Mouse (Mus musculus): ENCODE data around the gene Cd28.

Gene Cd28

DNA sequence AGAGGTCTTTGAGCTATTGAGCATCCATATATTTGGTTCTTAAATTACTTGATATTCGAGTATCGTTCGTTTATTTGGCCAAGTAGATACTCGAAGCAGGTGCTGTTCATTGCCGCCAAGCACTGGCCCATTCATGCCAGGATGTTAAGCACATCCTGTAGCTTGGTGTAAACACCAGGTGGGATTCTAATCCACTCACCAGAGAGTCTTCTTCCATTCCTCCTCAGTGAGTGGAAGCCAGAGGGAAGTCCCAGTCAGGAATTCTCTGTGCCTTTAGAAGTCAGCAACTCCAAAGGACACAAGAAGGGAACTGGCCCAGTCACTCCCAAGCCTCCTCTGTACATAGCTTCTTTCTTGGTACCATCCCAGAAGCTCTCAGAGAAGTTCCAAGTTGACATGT, at the start of gene Cd28:
TSS of gene Cd28 (plus strand) at position 234 of the 400 bp plus-strand sequence.
- DNase-seq (ENCODE audit: low read depth): no peak

DNA sequence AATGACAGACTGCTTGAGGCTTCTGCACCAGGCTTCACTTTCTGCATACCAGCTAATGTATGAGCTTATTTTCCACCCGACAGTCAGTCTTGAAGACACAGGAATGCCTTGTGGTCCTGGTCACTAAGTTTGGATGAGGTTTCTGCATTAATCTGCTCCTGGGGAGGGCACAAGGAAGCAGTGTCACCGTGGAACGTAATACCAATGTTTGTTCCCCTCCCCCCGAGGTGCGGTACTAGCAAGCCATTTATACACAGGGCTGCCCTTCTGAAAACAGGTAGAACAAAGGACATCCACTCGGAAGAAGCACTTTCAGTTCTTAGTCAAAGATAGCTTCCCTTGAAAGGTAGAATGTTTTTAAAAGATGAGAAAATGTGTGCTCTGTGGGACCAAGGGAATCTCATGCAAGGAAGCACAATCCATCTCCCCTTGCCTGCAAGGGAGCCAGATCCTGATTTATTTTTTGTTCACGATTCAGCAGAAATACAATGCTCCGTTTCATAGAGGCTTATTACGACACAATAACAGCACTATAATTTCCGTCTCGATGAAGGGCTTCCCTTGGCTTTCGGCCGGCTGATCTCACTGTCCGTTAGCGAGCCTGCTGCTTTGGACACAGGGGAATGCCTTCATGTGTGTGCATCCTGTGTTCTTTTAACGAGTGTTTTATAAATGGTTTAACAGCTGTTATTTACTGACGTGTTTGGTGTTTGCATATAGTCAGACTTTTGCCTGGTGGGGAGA, 48.6 kb upstream of the Cd28 start:
- no peak for DNase-seq (ENCODE audit: low read depth)

GRCm38 (mm10) chr1:60669048-60669447, 47.6 kb upstream of the Cd28 start:
- no peak for DNase-seq (ENCODE audit: low read depth)

DNA sequence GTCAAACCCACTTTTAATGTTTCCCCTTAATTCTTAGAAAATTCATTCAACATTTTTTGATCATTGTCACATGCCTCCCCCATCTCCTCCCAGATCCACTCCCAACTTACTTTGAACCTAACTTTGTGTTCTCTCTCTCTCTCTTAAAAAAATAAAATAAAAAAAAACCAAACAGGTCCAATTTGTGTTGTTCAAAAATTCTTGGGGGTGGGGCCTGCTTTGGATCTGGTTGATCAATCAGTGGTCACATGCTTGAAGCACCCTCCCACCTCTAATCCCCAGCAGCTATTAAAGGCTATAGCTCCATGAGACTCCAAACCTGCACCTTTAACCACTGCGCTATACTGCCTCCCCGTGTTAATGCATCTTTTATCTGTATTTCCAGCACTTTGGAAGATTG, 46.9 kb upstream of the Cd28 start:
- DNase-seq (ENCODE audit: low read depth): no peak

GRCm38 (mm10) chr1:60670172-60670571, 46.4 kb upstream of the Cd28 start:
- DNase-seq (ENCODE audit: low read depth): peak; percentile 21

DNA sequence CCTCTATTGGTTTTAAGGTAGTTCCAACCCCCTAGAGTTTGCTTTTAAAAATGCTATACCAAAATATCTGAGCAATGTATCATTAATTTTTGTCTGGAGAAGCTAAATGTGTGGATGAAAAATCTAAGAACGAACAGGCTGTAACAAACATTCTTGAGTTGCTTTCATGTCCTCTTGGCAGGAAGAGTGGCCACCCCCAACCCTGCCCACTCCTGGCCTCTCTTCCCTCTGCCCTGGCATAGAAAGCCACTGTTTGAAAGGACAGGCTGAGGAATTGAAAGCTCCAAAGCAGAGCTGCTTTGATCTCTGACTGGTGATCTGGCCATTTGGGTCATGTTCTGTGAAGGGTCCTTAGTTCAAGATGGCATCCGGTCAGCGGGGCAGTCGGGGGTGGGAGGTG, 32.8 kb upstream of the Cd28 start:
- no peak for DNase-seq (ENCODE audit: low read depth)

DNA sequence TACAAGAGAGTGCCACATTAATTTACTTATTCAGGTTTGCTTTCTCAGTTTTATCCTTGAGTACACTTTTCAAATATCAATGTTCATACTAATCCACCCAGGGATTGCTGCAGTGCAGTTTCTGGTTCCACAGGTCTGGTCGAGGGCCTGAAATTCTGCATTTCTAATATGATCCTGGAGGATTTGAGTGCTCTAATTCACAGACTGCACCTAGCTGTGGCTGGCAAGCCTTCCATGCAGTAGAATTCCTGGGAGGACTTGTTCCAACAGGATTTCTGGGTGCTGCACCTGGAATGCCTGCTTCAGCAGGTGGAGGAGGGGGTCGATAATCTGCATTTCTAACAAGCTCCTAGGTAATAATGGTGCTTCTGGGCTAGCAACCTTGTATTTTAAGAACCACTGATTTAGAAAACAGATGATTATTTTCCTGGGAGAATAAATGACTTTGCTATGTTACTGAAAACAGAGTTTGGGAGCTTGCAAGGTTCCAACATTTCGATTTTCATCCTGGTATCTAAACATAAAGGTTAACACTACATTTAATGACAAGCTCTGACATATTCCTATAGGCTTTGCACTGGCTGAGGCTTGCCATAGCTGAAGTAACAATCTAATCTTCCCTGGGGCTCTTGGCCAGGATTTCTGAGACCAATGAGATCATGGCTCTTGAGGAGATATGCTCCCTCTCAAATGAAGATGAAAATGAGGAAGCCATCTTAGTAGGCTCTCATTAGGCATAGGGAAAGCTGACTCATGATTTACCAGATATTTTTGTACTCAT, 20.3 kb upstream of the Cd28 start:
- no peak for DNase-seq (ENCODE audit: low read depth)

DNA sequence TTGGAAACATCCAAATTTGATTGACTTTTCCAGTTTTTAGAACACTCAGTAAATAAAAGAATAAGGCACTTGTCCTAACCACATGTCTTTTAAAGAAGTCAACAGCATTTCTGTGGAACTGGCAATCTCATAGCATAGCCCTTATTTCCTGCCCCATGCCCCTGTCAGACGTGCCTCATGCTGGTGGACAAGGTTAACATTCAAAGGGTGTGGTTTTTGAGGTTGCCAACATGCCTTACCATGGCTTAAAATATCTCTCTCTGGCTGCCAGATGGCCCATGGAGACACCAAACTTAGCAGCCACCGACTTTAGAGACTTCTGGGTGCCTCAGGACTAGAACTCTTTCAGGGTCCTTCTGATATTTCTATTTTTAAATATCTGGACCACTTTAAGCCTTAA, 14.0 kb upstream of the Cd28 start:
- peak; percentile 53 for DNase-seq (ENCODE audit: low read depth)

DNA sequence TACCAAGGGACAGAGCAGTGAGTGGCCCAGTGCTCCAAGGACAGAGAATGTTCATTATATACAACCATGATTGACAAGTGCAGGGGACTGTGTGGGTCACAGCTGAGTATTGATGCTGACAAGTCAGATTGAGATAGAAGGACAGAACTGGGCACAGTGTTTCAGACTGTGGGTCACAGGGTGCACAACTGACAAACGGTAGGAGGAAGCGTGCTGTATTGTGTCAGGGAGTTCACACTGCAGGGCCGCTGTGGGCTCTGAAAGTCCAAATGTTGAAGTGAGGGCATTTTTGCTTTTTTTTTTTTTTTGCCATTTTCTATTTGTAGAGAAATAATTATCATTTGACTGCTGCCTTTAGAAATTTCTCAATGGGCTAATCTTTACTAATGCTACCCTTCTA, 3.4 kb upstream of the Cd28 start:
- no peak for DNase-seq (ENCODE audit: low read depth)

DNA sequence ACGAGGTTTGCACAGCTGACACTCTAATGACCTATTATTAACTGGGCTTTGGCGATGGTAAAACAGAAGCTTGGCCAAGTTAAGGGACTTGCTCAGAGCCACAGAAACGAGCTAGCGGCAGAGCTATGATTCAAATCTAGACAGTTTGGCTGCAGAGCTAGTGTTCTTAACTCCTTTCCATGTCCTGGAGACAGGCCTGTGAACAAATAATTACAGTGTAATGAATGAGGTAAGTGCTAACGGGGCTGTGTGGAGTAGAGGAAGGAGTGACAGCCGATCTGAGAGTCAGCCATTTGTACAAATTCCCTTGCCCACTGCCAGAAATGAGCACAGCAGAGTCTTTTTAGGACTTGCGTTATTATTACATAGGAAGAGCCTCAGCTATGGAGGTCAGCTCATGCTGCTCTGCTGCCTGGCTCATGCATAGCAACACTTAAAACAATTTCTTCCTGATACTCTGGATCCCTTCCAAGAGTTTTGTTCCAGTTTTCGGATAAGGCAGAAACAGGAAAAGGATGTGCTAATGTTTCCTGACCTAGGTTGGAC, 876 bp upstream of the Cd28 start:
- no peak for DNase-seq (ENCODE audit: low read depth)

DNA sequence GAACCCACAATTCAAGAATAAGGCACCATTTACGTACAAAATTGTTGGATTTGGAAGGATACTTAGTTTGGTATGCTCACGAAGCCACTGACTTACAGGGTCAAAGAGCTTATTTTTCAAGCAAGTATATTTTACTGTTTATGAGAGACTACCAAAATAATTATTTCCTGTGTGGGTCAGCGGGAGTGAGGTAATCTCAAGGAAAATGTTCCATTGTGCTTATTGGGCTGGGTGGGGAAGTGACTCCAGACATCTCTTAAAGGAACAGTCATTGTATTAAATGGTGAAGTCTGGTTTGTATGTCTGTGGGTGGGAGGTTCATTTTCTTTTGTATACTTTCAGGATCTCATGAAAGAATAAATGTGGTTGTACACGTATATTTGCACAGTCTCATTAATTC, 2.0 kb downstream of the Cd28 start:
- DNase-seq (ENCODE audit: low read depth): no peak

- DNase-seq (ENCODE audit: low read depth): no peak
Observed at GRCm38 (mm10) chr1:60723555-60723954, 7.0 kb downstream of the Cd28 start.

- DNase-seq (ENCODE audit: low read depth): no peak
Observed at GRCm38 (mm10) chr1:60731940-60732339, 15.3 kb downstream of the Cd28 start.

DNA sequence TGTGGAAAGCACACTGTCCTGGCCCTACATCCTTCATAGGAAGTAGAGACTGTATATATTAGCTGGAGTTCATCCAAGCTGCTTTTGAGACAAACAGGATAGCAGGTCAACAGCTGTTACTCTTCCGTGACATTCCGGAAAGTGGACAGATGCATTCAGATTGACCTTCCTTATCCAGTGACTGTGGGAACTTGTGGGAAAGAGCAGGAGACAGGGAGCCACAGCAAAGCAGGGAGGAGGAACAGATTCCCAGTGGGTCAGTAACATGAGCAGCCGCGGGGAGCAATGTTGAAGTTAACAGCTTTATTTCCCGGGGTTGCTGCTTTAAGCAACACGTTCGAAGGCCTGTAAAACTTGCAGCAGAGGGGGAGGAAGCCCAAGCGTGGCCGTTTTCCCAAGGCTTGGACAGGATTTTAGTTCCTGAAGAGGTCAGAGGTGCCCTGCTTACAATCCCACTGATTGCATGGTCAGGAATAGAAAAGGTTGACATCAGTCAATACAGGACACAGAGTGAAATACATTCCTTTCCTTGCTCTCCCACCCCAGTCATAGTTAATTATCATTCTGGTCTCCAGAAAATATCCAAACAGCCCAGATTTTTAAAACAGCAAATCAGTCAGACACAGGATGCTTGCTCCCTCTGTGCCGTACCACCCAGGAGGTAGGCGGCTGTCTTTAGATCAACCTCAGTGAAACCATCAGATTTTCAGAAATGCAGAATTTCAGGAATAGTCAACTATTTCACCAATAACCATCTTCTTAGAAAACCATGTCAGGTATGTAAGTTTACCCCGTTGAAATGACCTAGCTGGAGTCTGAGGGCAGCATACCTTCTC, 18.7 kb downstream of the Cd28 start:
- no peak for DNase-seq (ENCODE audit: low read depth)

DNA sequence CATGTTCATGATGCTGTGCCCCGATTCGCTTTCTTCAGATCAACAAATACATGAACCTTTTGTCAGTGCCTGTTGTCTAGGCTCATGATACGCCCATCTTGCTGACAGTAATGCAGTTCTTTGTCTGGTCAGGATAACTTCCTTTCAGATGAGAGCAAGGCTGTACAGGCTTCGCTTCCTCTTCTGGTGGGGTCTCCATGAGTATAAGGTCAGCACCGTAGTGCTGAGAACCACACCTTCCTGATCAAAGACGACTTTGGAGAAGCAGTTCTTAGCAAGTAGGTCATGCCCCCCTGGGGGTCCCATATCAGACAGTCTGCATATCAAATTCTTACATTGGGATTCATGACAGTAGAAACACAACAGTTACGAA, 19.3 kb downstream of the Cd28 start:
- DNase-seq (ENCODE audit: low read depth): no peak

- DNase-seq (ENCODE audit: low read depth): peak; percentile 44
Observed at GRCm38 (mm10) chr1:60744266-60744665, 27.7 kb downstream of the Cd28 start.

DNA sequence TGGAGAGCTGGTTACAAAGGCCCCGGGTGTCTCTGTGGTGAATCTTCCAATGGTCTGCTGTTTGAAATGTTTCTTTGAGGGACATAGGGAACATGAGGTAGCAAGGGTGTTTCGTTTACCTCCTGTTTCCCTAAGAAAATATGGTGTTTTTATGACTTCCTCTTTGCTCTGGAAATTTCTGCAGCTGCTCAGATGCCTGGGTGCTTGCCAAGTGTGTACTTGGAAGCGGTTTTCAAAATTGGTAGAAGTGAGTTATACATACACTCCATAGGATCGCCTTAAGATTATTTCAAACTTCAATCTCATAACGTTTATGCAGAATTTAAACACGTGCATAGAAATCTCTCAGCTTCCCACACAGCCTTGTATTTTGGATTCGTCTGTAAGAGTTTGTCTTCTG, 29.1 kb downstream of the Cd28 start:
- no peak for DNase-seq (ENCODE audit: low read depth)

- DNase-seq (ENCODE audit: low read depth): peak; percentile 94
Observed at GRCm38 (mm10) chr1:60746153-60746552, 29.6 kb downstream of the Cd28 start.

DNA sequence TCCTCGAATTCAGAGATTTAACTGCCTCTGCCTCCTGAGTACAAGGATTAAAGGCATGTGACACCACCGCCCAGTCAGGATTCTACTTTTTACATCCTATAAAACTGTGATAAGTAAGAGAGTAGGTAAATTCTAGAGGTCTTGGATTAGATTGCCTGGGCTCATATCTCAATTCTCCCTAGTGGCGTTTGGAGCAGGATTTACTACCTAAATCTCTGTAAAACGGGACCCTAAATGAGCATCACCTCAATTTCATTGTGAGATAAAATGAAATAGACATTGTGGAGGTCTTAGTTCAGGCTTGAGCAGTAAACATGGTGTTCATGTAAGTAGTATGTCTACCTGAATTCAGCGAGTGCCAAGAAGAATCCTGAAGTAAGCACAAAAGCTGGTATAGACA, 30.3 kb downstream of the Cd28 start:
- peak; percentile 60 for DNase-seq (ENCODE audit: low read depth)

- peak; percentile 51 for DNase-seq (ENCODE audit: low read depth)
Observed at GRCm38 (mm10) chr1:60748286-60748685, 31.7 kb downstream of the Cd28 start.

- DNase-seq (ENCODE audit: low read depth): peak; percentile 62
Observed at GRCm38 (mm10) chr1:60748936-60749335, 32.3 kb downstream of the Cd28 start.

DNA sequence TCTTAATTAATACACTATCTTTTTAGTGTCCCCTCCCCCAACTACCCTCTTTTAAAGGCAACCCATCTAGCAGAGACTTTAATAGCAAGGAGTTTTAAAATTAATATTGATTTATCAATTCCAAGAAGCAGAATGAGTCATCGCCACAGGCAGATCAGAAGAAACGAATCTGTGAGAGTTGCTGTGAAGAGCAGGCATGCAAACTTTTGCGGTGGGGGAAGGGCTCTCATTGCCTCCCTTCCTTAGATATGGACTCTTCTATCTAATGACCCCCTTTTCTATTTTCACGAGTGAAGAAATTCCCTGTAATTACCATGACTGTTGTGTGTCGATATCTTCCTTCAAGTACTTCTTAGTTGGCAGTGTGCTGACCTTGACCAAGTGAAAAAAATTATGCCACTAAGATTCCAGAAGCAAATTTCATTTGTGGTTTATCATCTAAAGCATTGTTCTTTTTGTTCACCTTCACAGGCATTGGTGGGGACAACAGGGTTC, 32.8 kb downstream of the Cd28 start:
- peak; percentile 66 for DNase-seq (ENCODE audit: low read depth)

All from naive thymus-derived CD4-positive, alpha-beta T cell, adult 2 months (primary cell).